Mouse (Mus musculus) neutrophil, adult 83 days (primary cell): ENCODE data around the gene Scrt2. TPM values are rescaled to one million over a fixed set of nuclear protein-coding genes. Genes with fewer than 3 reads are reported as not detected.

Experiments used
- total RNA-seq, 2 experiments: library from RNA; stranded (reverse); gene quantifications; one replicate each; pipeline ENCODE4 v1.2.4; 2023

Scrt2 gene
- not detected for total RNA-seq

DNA sequence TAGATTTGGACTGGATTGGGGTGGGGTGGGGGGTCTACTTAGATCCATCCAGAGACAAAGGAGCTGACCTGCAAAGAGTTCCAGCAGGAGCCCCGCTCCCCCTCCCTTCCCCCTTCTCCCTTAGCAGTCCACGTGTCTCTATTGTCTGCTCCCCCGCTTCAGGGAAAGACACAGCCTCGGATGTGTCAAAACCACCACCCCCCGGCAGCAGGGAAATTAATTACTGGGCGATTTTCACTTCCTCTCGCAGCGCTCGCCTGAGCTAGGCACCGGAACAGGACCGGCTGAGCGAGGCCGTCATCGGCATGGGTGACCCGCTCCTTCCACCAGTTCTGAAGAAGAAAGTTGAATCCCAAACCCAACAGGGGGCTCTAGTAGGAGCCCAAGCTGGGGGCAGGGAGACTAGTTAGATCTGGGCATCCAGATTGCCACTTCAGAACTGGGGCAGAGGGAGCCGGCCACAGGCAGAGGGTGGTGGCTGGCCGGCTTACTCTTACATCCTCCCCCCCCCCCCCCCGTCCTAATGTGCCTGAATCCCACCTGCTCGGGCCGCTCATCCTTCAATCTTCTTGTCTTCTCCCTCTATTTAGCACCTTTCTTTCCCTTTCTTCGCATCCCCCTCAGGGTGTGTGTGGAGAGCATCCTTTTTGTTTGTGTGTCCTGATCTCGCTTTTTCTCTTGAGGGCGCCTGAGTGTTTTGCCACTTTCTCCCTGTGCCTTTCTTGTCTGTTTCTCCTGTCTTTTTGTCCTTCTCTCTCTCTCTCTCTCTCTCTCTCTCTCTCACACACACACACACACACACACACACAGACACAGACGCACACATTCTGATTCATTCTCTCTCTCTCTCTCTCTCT is at the start of gene Scrt2:
Scrt2 (plus strand) TSS at position 845 of the 857 bp plus-strand sequence.

GRCm38 (mm10) chr2:152105318-152106224 is 24.2 kb downstream of the Scrt2 start, which contains the start of gene Srxn1:
Gene Srxn1 (plus strand): TSS chr2:152105516.

GRCm38 (mm10) chr2:152143279-152144157 is 62.2 kb downstream of the Scrt2 start, which contains the start of gene Tcf15:
Gene Tcf15 (plus strand): TSS chr2:152143561.

Other genes with a start within 250 kb of the Scrt2 start
- gene Rspo4, start 238.6 kb upstream of the Scrt2 start, total RNA-seq = not detected
- not detected for gene Angpt4, start 170.3 kb upstream of the Scrt2 start, total RNA-seq
- 10 to 100 TPM; 18.4 to 24.9 TPM for gene Fam110a, start 101.3 kb upstream of the Scrt2 start, total RNA-seq
- under 1 TPM; 0.51 to 0.64 TPM for gene Slc52a3, start 85.0 kb upstream of the Scrt2 start, total RNA-seq
- 1 to 10 TPM; 3.7 to 3.9 TPM for gene Srxn1, start 24.0 kb downstream of the Scrt2 start, total RNA-seq
- gene Tcf15, start 62.0 kb downstream of the Scrt2 start, total RNA-seq = not detected
- 10 to 100 TPM; 63.8 to 65.6 TPM for gene Csnk2a1, start 145.3 kb downstream of the Scrt2 start, total RNA-seq
- 10 to 100 TPM; 66.5 to 76.4 TPM for gene Tbc1d20, start 212.3 kb downstream of the Scrt2 start, total RNA-seq